ENCODE assay signal across 8 mouse cellular contexts in the genomic region with DNA sequence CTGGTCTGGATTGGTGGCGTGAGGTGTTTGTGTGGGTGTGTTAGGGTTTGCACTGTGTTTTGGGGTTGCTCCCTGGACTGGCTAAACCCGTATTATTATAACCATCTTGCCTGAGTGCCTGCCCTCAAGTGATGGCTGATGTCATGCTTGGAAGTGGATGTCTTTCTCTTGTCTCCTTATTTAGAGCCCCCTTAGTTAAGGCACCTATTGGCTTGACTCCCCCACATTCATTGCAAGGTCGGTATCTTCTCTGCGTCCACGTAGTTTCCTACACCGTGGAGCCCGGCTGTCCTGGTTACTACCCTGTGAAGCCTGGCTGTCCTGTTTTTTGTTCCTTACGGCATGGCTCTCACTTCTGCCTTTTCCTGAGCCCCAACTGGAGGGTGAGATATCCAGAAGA. TPM values are rescaled to one million over a fixed set of nuclear protein-coding genes. Genes with fewer than 3 reads are reported as not detected.
A peak's percentile ranks its signal among the peaks of the same experiment; 100 is the strongest.
DNase-seq lines count a peak whose midpoint lies in the region; ATAC-seq and TF ChIP-seq lines count a peak whose summit lies in the region.

No protein-coding gene starts in this region.

- H3K27ac ChIP-seq in forebrain, embryonic 13.5 days: peak overlapping the region; percentile 6; the same call in 1 of the 2 replicates
- H3K27ac ChIP-seq in liver, embryonic 12.5 days: peak overlapping the region; percentile 95; the same call in 1 of the 2 replicates

- no peaks in the 10 kb centered on the region for H3K27me3 ChIP-seq in C2C12 (ENCODE audit: control insufficient read depth, insufficient read depth, insufficient read length)
- H3K27me3 ChIP-seq in forebrain, embryonic 13.5 days: no peaks in the 10 kb centered on the region
- H3K27me3 ChIP-seq in liver, embryonic 12.5 days (replicated peaks): no peaks in the 10 kb centered on the region

- TF ChIP-seq CTCF in C2C12 (IDR thresholded peaks at IDR 0.05; ENCODE audit: control insufficient read depth, insufficient read depth, insufficient read length): no peak

- H3K4me1 ChIP-seq in forebrain, embryonic 13.5 days: peaks cover 42% of the 10 kb centered on the region
- H3K4me1 ChIP-seq in liver, embryonic 12.5 days: peaks cover 68% of the 10 kb centered on the region

- peak overlapping the region; percentile 92 for H3K4me3 ChIP-seq in C2C12 (ENCODE audit: insufficient read depth, poor library complexity, severe bottlenecking)
- peak overlapping the region; percentile 97 for H3K4me3 ChIP-seq in forebrain, embryonic 13.5 days
- H3K4me3 ChIP-seq in liver, embryonic 12.5 days: peak overlapping the region; percentile 98

- H3K9ac ChIP-seq in forebrain, embryonic 13.5 days: peak overlapping the region; percentile 97
- H3K9ac ChIP-seq in liver, embryonic 12.5 days: peak overlapping the region; percentile 96

- H3K36me3 ChIP-seq in C2C12 (ENCODE audit: control insufficient read depth, insufficient read depth): peaks cover 45% of the 10 kb centered on the region
- peaks cover 50% of the 10 kb centered on the region for H3K36me3 ChIP-seq in forebrain, embryonic 13.5 days (ENCODE audit: poor library complexity, severe bottlenecking)
- H3K36me3 ChIP-seq in liver, embryonic 12.5 days: peaks cover 53% of the 10 kb centered on the region

- H3ac ChIP-seq in C2C12 (ENCODE audit: control insufficient read depth, insufficient read length, low read depth): peak overlapping the region; percentile 83

- no peak for ATAC-seq in forebrain, embryonic 13.5 days
- ATAC-seq in liver, embryonic 12.5 days: no peak

- H3K79me3 ChIP-seq in C2C12 (ENCODE audit: low read depth): peaks cover 47% of the 10 kb centered on the region

- 53% methylated on average over 8 of the region's 8 CpGs for WGBS in forebrain, embryonic 13.5 days
- WGBS in liver, embryonic 12.5 days (ENCODE audit: insufficient replicate concordance): 52% methylated on average over 8 of the region's 8 CpGs

- no peaks in the 10 kb centered on the region for H3K9me3 ChIP-seq in forebrain, embryonic 13.5 days (replicated peaks)
- H3K9me3 ChIP-seq in liver, embryonic 12.5 days (replicated peaks): no peaks in the 10 kb centered on the region

- H3K79me2 ChIP-seq in C2C12 (ENCODE audit: control insufficient read depth, insufficient read depth): peaks cover 67% of the 10 kb centered on the region

- DNase-seq in heart, adult 11 months: peak; percentile 93
- DNase-seq in heart, adult 8-10 months (ENCODE audit: low spot score): no peak
- no peak for DNase-seq in adrenal gland, postnatal 4 days (ENCODE audit: low spot score in 2 of 2)
- DNase-seq in cerebellum, postnatal 10 days: no peak
- DNase-seq in retina, postnatal 1 day: no peak

- H3K4me2 ChIP-seq in forebrain, embryonic 13.5 days: peak overlapping the region; percentile 97
- H3K4me2 ChIP-seq in liver, embryonic 12.5 days: peak overlapping the region; percentile 99

TF ChIP-seq in C2C12, 6 proteins besides CTCF, POLR2A, EP300 and RAD21:
- TF ChIP-seq USF1 (IDR thresholded peaks at IDR 0.05; ENCODE audit: low read depth) (no peak), MYOD1 (IDR thresholded peaks at IDR 0.05; ENCODE audit: control insufficient read depth, insufficient read length, low read depth) (no peak), FOSL1 (IDR thresholded peaks at IDR 0.05; ENCODE audit: insufficient read depth, low read length, poor library complexity, severe bottlenecking) (no peak), CEBPB (IDR thresholded peaks at IDR 0.05; ENCODE audit: low read depth) (no peak), MAX (IDR thresholded peaks at IDR 0.05) (no peak), MYOG (IDR thresholded peaks at IDR 0.05; ENCODE audit: control insufficient read depth, extremely low read depth, insufficient read length) (no peak)

RNA-seq across cellular contexts. Expression of gene Chd4, which starts 2.2 kb away (rescaled TPM):
- total RNA-seq in heart, adult 8-10 months (2022): 100 to 1,000 TPM; 100 to 126 (median 113) TPM
- polyA plus RNA-seq in C2C12 (2012; fragmentation: generic; extraction: Trizol): 99.7 TPM
- 114 and 119 TPM in 2 replicates for polyA plus RNA-seq in forebrain, embryonic 13.5 days (2015; fragmentation: Nextera tagmentation; extraction: Ambion mirVana)
- polyA plus RNA-seq in liver, embryonic 12.5 days (2016; fragmentation: Nextera tagmentation; extraction: Ambion mirVana): 38.3 and 40.5 TPM in 2 replicates
- 100 to 1,000 TPM; 227 to 264 TPM for total RNA-seq in adrenal gland, postnatal 4 days (2021)

RNA-seq across cellular contexts. Expression of gene Lpar5, which starts 30.2 kb away (rescaled TPM):
- total RNA-seq in heart, adult 8-10 months (2022): 1 to 10 TPM in 1 of 4 experiments, not detected in 3; 1.6 TPM
- polyA plus RNA-seq in C2C12 (2012; fragmentation: generic; extraction: Trizol): not detected
- polyA plus RNA-seq in forebrain, embryonic 13.5 days (2015; fragmentation: Nextera tagmentation; extraction: Ambion mirVana): 0.38 and 0.44 TPM in 2 replicates
- polyA plus RNA-seq in liver, embryonic 12.5 days (2016; fragmentation: Nextera tagmentation; extraction: Ambion mirVana): 1.9 and 2.2 TPM in 2 replicates
- total RNA-seq in adrenal gland, postnatal 4 days (2021): 1 to 10 TPM in 1 of 2 experiments, under 1 TPM in 1; 0.84 to 1.0 TPM

RNA-seq across cellular contexts. Expression of gene Nop2, which starts 33.8 kb away (rescaled TPM):
- 10 to 100 TPM; 16.5 to 21.5 (median 20.3) TPM for total RNA-seq in heart, adult 8-10 months (2022)
- polyA plus RNA-seq in C2C12 (2012; fragmentation: generic; extraction: Trizol): 132 TPM
- polyA plus RNA-seq in forebrain, embryonic 13.5 days (2015; fragmentation: Nextera tagmentation; extraction: Ambion mirVana): 49.1 and 58.3 TPM in 2 replicates
- 83.1 and 85.3 TPM in 2 replicates for polyA plus RNA-seq in liver, embryonic 12.5 days (2016; fragmentation: Nextera tagmentation; extraction: Ambion mirVana)
- 10 to 100 TPM; 36.5 to 36.8 TPM for total RNA-seq in adrenal gland, postnatal 4 days (2021)

RNA-seq across cellular contexts. Expression of gene Iffo1, which starts 47.1 kb away (rescaled TPM):
- total RNA-seq in heart, adult 8-10 months (2022): 10 to 100 TPM in 2 of 4 experiments, 1 to 10 TPM in 2; 5.2 to 11.9 (median 9.4) TPM
- polyA plus RNA-seq in C2C12 (2012; fragmentation: generic; extraction: Trizol): 18.4 TPM
- 11.9 and 14.4 TPM in 2 replicates for polyA plus RNA-seq in forebrain, embryonic 13.5 days (2015; fragmentation: Nextera tagmentation; extraction: Ambion mirVana)
- 6.6 and 7.3 TPM in 2 replicates for polyA plus RNA-seq in liver, embryonic 12.5 days (2016; fragmentation: Nextera tagmentation; extraction: Ambion mirVana)
- total RNA-seq in adrenal gland, postnatal 4 days (2021): 10 to 100 TPM; 42.7 to 49.9 TPM

RNA-seq across cellular contexts. Expression of gene Acrbp, which starts 48.5 kb away (rescaled TPM):
- 1 to 10 TPM; 1.5 to 2.6 (median 2.2) TPM for total RNA-seq in heart, adult 8-10 months (2022)
- 0.91 TPM for polyA plus RNA-seq in C2C12 (2012; fragmentation: generic; extraction: Trizol)
- polyA plus RNA-seq in forebrain, embryonic 13.5 days (2015; fragmentation: Nextera tagmentation; extraction: Ambion mirVana): 19.1 and 20.9 TPM in 2 replicates
- polyA plus RNA-seq in liver, embryonic 12.5 days (2016; fragmentation: Nextera tagmentation; extraction: Ambion mirVana): 2.8 and 3.7 TPM in 2 replicates
- 1 to 10 TPM; 7.3 to 8.0 TPM for total RNA-seq in adrenal gland, postnatal 4 days (2021)
